Mouse (Mus musculus) sigmoid colon, adult 10 weeks (tissue): ENCODE measurements around the gene Olfr462. TPM values are rescaled to one million over a fixed set of nuclear protein-coding genes. Genes with fewer than 3 reads are reported as not detected.

Experiments
- polyA plus RNA-seq: library from polyadenylated mRNA; stranded (reverse); fragments of 350-450 nt; fragmentation: Illumina TruSeq; extraction: RNeasy Lipid Tissue Mini Kit (QIAGEN cat#74804); gene quantifications from one replicate; pipeline ENCODE4 v1.2.3, GENCODE M21; 2014; ENCODE audit warnings: low read depth, low replicate concordance

The Olfr462 gene
- polyA plus RNA-seq, result not detected

GRCm38 (mm10) chr11:87892168-87892567, at the start of gene Olfr462:
Olfr462 (minus strand) TSS chr11:87892268.

GRCm38 (mm10) chr11:87920966-87921365, 28.9 kb upstream of the Olfr462 start, which contains the start of gene Olfr464:
Olfr464 (minus strand) TSS chr11:87920967.

GRCm38 (mm10) chr11:87897287-87897686, 5.2 kb upstream of the Olfr462 start, which contains the start of gene Olfr463:
Olfr463 (minus strand) TSS chr11:87897387.

GRCm38 (mm10) chr11:87875436-87875835, 16.6 kb downstream of the Olfr462 start, which contains the start of gene Epx:
Epx (minus strand) TSS chr11:87875536.

GRCm38 (mm10) chr11:87852690-87853596, 39.1 kb downstream of the Olfr462 start, which contains the start of gene Mks1:
Mks1 (plus strand) TSS chr11:87853215.

Other genes with a start within 250 kb of the Olfr462 start
- gene Rnf43, start 229.5 kb downstream of the Olfr462 start, polyA plus RNA-seq, result 15.0 TPM
- gene Supt4a, start 154.7 kb downstream of the Olfr462 start, polyA plus RNA-seq, result 17.7 TPM
- not detected for gene Tspoap1, start 131.7 kb downstream of the Olfr462 start, polyA plus RNA-seq
- gene Mpo, start 98.7 kb downstream of the Olfr462 start, polyA plus RNA-seq, result not detected
- gene Lpo, start 64.0 kb downstream of the Olfr462 start, polyA plus RNA-seq, result 1.3 TPM
- gene Mks1, start 39.1 kb downstream of the Olfr462 start, polyA plus RNA-seq, result 1.8 TPM
- gene Epx, start 16.7 kb downstream of the Olfr462 start, polyA plus RNA-seq, result not detected
- gene Olfr463, start 5.1 kb upstream of the Olfr462 start, polyA plus RNA-seq, result not detected
- not detected for gene Olfr464, start 28.7 kb upstream of the Olfr462 start, polyA plus RNA-seq
- gene Dynll2, start 95.3 kb upstream of the Olfr462 start, polyA plus RNA-seq, result 94.8 TPM
- gene Srsf1, start 155.1 kb upstream of the Olfr462 start, polyA plus RNA-seq, result 980 TPM
- gene Vezf1, start 176.0 kb upstream of the Olfr462 start, polyA plus RNA-seq, result 109 TPM
- 9.1 TPM for gene Cuedc1, start 205.8 kb upstream of the Olfr462 start, polyA plus RNA-seq